Mouse (Mus musculus): Measurements from ENCODE around the gene Apopt1. TPM values are rescaled to one million over a fixed set of nuclear protein-coding genes. Genes with fewer than 3 reads are reported as not detected.

Gene Apopt1
- polyA plus RNA-seq, 1 experiment: 8.4 TPM

- peaks cover 9% of the 10 kb centered on the region for H3K4me1 ChIP-seq (ENCODE audit: control insufficient read depth)
These were observed 55.4 kb downstream of the Apopt1 start for GRCm38 (mm10) chr12:111768322-111768928.

DNA sequence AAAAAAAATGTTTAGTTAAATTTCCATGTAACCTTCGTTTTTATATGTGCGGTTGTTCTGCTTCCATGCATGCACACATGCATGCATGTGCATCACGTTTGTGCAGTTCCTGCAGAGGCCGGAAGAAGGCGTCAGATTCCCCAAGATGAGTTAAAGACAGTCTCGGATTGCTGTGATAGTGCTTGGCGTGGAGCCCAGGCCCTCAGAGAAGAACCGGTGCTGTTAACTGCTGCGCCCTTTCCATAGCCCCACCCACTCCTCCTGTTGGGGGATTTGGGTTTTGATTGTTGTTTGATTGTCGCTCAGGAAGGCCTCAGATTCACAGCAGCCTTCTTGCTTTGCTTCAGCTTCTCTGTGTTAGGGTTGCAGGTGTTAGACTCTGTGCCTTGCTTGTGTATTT lies 56.2 kb downstream of the Apopt1 start:
- no peak for TF ChIP-seq GATA1 (IDR thresholded peaks at IDR 0.05; ENCODE audit: low read length)
- TF ChIP-seq TAL1 (IDR thresholded peaks at IDR 0.05; ENCODE audit: low read length): no peak
- H3K4me1 ChIP-seq (ENCODE audit: control insufficient read depth): peaks cover 8% of the 10 kb centered on the region
- no peaks in the 10 kb centered on the region for H3K27me3 ChIP-seq (ENCODE audit: control insufficient read depth)
- H3K9me3 ChIP-seq (ENCODE audit: control insufficient read depth, low read length): no peaks in the 10 kb centered on the region
- H3K4me3 ChIP-seq (replicated peaks): no peak overlapping the region
- peaks cover 30% of the 10 kb centered on the region for H3K36me3 ChIP-seq (ENCODE audit: control insufficient read depth)

More at GRCm38 (mm10) chr12:111768322-111768928, 55.4 kb downstream of the Apopt1 start:
- no peak for TF ChIP-seq GATA1 (IDR thresholded peaks at IDR 0.05; ENCODE audit: low read length)
- TF ChIP-seq TAL1 (IDR thresholded peaks at IDR 0.05; ENCODE audit: low read length): no peak
- H3K4me3 ChIP-seq (replicated peaks): no peak overlapping the region
- no peaks in the 10 kb centered on the region for H3K27me3 ChIP-seq (ENCODE audit: control insufficient read depth)
- H3K9me3 ChIP-seq (ENCODE audit: control insufficient read depth, low read length): no peaks in the 10 kb centered on the region
- peaks cover 26% of the 10 kb centered on the region for H3K36me3 ChIP-seq (ENCODE audit: control insufficient read depth)

DNA sequence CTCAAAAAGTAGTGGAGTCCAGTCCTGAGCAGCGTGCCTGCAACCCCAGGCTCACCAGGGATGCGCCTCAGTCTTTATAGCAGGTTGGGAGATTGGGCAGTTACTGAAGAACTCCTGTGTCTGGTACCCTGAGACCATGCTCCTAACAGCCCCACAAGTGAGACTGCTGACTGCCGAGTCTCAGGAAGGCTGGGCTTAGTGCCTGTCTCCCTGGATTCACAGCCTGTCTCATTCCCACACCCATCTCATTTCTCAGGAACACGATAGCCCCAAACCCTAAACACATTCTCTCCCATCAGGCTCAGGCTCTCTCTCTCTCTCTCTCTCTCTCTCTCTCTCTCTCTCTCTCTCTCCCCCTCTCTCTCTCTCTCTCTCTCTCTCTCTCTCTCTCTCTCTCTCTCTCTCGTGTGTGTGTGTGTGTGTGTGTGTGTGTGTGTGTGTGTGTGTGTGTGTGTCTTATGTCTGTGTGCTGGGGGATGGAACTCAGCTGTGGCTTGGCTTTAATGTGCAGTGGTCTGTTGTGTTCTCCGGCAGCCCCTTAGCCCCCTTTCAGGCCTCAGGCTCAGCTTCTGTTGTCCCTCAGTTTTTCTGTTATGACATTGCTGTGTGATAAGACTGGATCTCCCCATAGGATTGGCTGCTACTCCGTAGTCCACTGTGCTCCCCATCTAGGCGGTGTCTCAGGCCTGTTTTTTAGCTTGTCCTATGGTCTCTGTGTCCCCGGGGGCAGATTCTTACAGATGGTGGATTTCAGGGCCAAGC lies 56.9 kb downstream of the Apopt1 start:
- H3K9me3 ChIP-seq (ENCODE audit: control insufficient read depth, low read length): no peaks in the 10 kb centered on the region
- no peak for TF ChIP-seq GATA1 (IDR thresholded peaks at IDR 0.05; ENCODE audit: low read length)
- H3K27me3 ChIP-seq (ENCODE audit: control insufficient read depth): no peaks in the 10 kb centered on the region
- H3K36me3 ChIP-seq (ENCODE audit: control insufficient read depth): peaks cover 37% of the 10 kb centered on the region
- H3K4me3 ChIP-seq (replicated peaks): no peak overlapping the region
- peaks cover 8% of the 10 kb centered on the region for H3K4me1 ChIP-seq (ENCODE audit: control insufficient read depth)

DNA sequence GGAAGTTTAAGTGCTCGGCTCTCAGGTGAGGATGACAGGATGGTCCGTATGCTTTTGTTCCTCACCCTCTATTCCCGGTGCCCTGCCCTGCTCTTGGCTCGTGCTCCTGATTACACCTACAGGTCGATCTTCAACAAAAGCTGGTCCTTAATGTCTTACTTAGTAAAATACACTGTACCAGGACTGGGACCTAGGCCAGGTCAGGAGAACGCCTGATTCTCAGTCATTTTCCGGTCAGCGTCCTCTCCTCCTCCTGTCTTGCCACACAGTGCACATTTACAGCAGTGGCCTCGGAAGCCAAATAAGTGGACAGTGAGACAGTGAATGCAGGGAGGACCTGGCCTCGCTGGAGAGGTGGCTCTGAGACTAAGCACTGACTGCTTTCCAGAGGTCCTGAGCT lies 57.6 kb downstream of the Apopt1 start:
- H3K4me1 ChIP-seq (ENCODE audit: control insufficient read depth): peaks cover 8% of the 10 kb centered on the region
- H3K9me3 ChIP-seq (ENCODE audit: control insufficient read depth, low read length): no peaks in the 10 kb centered on the region
- H3K36me3 ChIP-seq (ENCODE audit: control insufficient read depth): peaks cover 43% of the 10 kb centered on the region
- H3K27me3 ChIP-seq (ENCODE audit: control insufficient read depth): no peaks in the 10 kb centered on the region
- no peak overlapping the region for H3K4me3 ChIP-seq (replicated peaks)
- TF ChIP-seq GATA1 (IDR thresholded peaks at IDR 0.05; ENCODE audit: low read length): no peak
- no peak for TF ChIP-seq TAL1 (IDR thresholded peaks at IDR 0.05; ENCODE audit: low read length)

DNA sequence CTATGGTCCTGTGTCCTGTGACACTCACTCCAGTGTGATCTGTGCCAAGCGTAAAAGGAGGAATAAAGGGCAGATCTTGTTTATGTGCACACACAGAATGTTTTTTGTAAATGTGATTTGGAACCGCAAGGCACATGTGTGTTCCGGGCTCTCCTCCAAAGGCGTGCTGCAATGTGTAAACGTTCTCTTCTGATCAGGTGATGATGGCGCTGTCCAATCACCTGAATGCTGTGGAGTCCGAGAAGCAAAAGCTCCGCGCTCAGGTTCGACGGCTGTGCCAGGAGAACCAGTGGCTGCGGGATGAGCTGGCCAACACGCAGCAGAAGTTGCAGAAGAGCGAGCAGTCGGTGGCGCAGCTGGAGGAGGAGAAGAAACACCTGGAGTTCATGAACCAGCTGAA lies 61.1 kb downstream of the Apopt1 start:
- peaks cover under 1% of the 10 kb centered on the region for H3K9me3 ChIP-seq (ENCODE audit: control insufficient read depth, low read length)
- TF ChIP-seq GATA1 (IDR thresholded peaks at IDR 0.05; ENCODE audit: low read length) (no peak), TAL1 (IDR thresholded peaks at IDR 0.05; ENCODE audit: low read length) (no peak)
- H3K27me3 ChIP-seq (ENCODE audit: control insufficient read depth): no peaks in the 10 kb centered on the region
- peaks cover 75% of the 10 kb centered on the region for H3K36me3 ChIP-seq (ENCODE audit: control insufficient read depth)
- peaks cover 5% of the 10 kb centered on the region; the same call in 1 of the 2 replicates for H3K4me1 ChIP-seq (ENCODE audit: control insufficient read depth)
- no peak overlapping the region for H3K4me3 ChIP-seq (replicated peaks)

GRCm38 (mm10) chr12:111774845-111775244 lies 61.8 kb downstream of the Apopt1 start:
- peaks cover 6% of the 10 kb centered on the region for H3K9me3 ChIP-seq (ENCODE audit: control insufficient read depth, low read length)
- H3K36me3 ChIP-seq (ENCODE audit: control insufficient read depth): peaks cover 80% of the 10 kb centered on the region
- H3K4me1 ChIP-seq (ENCODE audit: control insufficient read depth): peaks cover under 1% of the 10 kb centered on the region; the same call in 1 of the 2 replicates
- no peak overlapping the region for H3K4me3 ChIP-seq (replicated peaks)
- TF ChIP-seq TAL1 (IDR thresholded peaks at IDR 0.05; ENCODE audit: low read length) (no peak), GATA1 (IDR thresholded peaks at IDR 0.05; ENCODE audit: low read length) (no peak)
- H3K27me3 ChIP-seq (ENCODE audit: control insufficient read depth): no peaks in the 10 kb centered on the region

GRCm38 (mm10) chr12:111777919-111778318 lies 64.9 kb downstream of the Apopt1 start:
- TF ChIP-seq GATA1 (IDR thresholded peaks at IDR 0.05; ENCODE audit: low read length) (no peak), TAL1 (IDR thresholded peaks at IDR 0.05; ENCODE audit: low read length) (no peak)
- Histone ChIP-seq H3K4me1 (ENCODE audit: control insufficient read depth) (no peaks in the 10 kb centered on the region), H3K27me3 (ENCODE audit: control insufficient read depth) (no peaks in the 10 kb centered on the region), H3K36me3 (ENCODE audit: control insufficient read depth) (peaks cover 96% of the 10 kb centered on the region), H3K4me3 (replicated peaks) (no peak overlapping the region), H3K9me3 (ENCODE audit: control insufficient read depth, low read length) (peaks cover 6% of the 10 kb centered on the region)

- Histone ChIP-seq H3K27me3 (ENCODE audit: control insufficient read depth) (no peaks in the 10 kb centered on the region), H3K4me1 (ENCODE audit: control insufficient read depth) (peaks cover 5% of the 10 kb centered on the region), H3K36me3 (ENCODE audit: control insufficient read depth) (peaks cover 95% of the 10 kb centered on the region), H3K9me3 (ENCODE audit: control insufficient read depth, low read length) (peaks cover 6% of the 10 kb centered on the region), H3K4me3 (replicated peaks) (no peak overlapping the region)
- TF ChIP-seq GATA1 (IDR thresholded peaks at IDR 0.05; ENCODE audit: low read length): no peak
- no peak for TF ChIP-seq TAL1 (IDR thresholded peaks at IDR 0.05; ENCODE audit: low read length)
These were observed 66.5 kb downstream of the Apopt1 start for GRCm38 (mm10) chr12:111779544-111779943.

DNA sequence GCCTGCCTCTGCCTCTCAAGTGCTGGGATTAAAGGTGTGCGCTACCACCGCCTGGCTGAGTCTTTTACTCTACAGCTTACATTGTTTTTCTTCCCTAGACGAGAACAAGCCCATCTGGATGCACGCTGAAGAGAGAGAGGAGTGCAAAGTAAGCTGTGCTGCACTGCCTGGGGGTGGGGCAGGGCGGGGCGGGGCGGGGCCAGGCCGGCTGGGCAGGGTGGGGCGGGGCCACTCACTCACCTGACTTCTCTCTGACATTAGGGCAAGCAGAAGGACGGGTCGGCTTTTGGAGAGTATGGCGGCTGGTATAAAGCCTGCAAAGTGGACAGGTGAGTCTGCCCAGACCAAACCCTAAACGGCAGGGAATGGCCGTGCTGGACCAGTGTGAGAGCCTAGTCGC lies 72.1 kb downstream of the Apopt1 start:
- Histone ChIP-seq H3K36me3 (ENCODE audit: control insufficient read depth) (peaks cover 93% of the 10 kb centered on the region), H3K9me3 (ENCODE audit: control insufficient read depth, low read length) (no peaks in the 10 kb centered on the region)
- TF ChIP-seq GATA1 (IDR thresholded peaks at IDR 0.05; ENCODE audit: low read length): no peak
- no peak for TF ChIP-seq TAL1 (IDR thresholded peaks at IDR 0.05; ENCODE audit: low read length)

More for the DNA sequence above, 72.1 kb downstream of the Apopt1 start:
- Histone ChIP-seq H3K27me3 (ENCODE audit: control insufficient read depth) (no peaks in the 10 kb centered on the region), H3K4me3 (replicated peaks) (no peak overlapping the region), H3K4me1 (ENCODE audit: control insufficient read depth) (peaks cover 26% of the 10 kb centered on the region)

Data from erythroblast, embryonic 14.5 days (primary cell).